Mouse (Mus musculus) cortical plate, adult 2 months (tissue): Measurements from ENCODE around the gene Rnaseh2a.

ENCODE experiments used
- CTCF ChIP-seq: fragments of 200-500 bp; IDR thresholded peaks from 2 replicates; pipeline ENCODE4 v1.5.1; 2011; ENCODE audit warnings: mild to moderate bottlenecking, control low read depth, low read length; ENCODE audit not compliant: insufficient read depth; ENCODE audit errors: extremely low read depth
- POLR2A ChIP-seq: fragments of 200-500 bp; IDR thresholded peaks from 2 replicates; pipeline ENCODE4 v1.6.1; 2011; ENCODE audit warnings: mild to moderate bottlenecking, low read length, control low read depth; ENCODE audit not compliant: insufficient read depth; ENCODE audit errors: extremely low read depth

GRCm38 (mm10) chr8:84945235-84945632, 24.3 kb downstream of the Rnaseh2a start:
- TF ChIP-seq CTCF (no peak), POLR2A (no peak)
